Mouse (Mus musculus): ENCODE results near the gene Chst1.

Chst1 gene

DNA sequence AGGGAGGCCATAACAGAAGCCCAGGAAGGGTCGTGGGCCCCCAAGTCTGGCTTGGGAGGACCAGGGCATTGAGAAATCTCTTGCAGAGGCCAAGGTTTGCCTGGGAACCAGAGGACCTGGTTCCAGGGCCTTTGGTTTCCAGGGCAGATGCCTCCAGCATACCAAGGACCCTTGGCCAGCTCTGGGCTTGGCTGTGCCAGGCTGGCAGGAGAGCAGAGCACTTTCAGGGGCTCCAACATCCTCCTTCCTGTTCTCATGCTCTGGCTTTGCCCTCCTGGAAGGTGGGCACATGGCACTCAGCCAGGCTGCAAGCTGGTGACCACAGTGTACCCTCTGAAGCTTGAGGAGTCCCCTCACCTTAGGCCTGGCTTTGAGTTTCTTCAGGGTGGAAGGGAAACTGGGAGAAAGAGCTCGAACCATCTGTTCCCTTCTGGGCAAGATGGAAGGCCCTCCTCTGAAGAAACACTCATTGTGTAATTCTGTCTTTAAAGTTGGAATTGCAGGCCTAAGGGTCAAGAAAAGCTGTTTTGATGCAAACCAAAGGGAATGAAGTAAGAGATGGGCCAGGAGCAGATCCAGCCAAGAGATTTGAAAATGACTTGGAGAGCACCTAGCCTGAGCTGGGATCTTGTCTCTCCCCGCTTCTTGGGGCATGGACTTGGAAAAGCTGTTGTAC is 10.3 kb downstream of the Chst1 start:
- no peak for DNase-seq (ENCODE audit: low read depth, low spot score)

- DNase-seq (ENCODE audit: low read depth, low spot score), result no peak
Measured at GRCm38 (mm10) chr2:92613645-92614044, 14.1 kb downstream of the Chst1 start.

GRCm38 (mm10) chr2:92614106-92614505 is 14.6 kb downstream of the Chst1 start:
- no peak for DNase-seq (ENCODE audit: low read depth, low spot score)

- no peak for DNase-seq (ENCODE audit: low read depth, low spot score)
Measured at GRCm38 (mm10) chr2:92617077-92617756, 17.7 kb downstream of the Chst1 start.

- no peak for DNase-seq (ENCODE audit: low read depth, low spot score)
Measured at GRCm38 (mm10) chr2:92618016-92618415, 18.5 kb downstream of the Chst1 start.

GRCm38 (mm10) chr2:92627633-92628032 is 28.1 kb downstream of the Chst1 start:
- no peak for DNase-seq (ENCODE audit: low read depth, low spot score)

DNA sequence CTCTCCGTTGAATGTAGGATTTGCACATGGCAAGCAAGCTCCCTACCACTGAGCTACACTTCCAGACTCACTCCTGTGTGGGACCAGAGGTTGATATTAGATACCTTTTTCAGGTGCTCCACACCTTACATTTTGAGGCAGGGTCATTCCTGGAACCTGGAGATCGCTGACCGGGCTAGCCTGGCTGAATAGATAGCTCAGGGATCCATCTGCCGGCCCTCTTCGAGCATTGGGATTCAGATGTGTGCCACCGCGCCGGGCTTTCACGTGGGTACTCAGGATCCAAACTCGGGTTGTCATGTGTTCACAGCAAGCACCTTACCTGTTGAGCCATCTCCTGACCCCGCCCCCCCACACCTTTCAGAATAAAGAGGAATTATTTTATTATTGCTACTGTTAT is 31.3 kb downstream of the Chst1 start:
- no peak for DNase-seq (ENCODE audit: low read depth, low spot score)

GRCm38 (mm10) chr2:92632027-92632426 is 32.5 kb downstream of the Chst1 start:
- no peak for DNase-seq (ENCODE audit: low read depth, low spot score)

- no peak for DNase-seq (ENCODE audit: low read depth, low spot score)
Measured at GRCm38 (mm10) chr2:92640555-92640954, 41.0 kb downstream of the Chst1 start.

DNA sequence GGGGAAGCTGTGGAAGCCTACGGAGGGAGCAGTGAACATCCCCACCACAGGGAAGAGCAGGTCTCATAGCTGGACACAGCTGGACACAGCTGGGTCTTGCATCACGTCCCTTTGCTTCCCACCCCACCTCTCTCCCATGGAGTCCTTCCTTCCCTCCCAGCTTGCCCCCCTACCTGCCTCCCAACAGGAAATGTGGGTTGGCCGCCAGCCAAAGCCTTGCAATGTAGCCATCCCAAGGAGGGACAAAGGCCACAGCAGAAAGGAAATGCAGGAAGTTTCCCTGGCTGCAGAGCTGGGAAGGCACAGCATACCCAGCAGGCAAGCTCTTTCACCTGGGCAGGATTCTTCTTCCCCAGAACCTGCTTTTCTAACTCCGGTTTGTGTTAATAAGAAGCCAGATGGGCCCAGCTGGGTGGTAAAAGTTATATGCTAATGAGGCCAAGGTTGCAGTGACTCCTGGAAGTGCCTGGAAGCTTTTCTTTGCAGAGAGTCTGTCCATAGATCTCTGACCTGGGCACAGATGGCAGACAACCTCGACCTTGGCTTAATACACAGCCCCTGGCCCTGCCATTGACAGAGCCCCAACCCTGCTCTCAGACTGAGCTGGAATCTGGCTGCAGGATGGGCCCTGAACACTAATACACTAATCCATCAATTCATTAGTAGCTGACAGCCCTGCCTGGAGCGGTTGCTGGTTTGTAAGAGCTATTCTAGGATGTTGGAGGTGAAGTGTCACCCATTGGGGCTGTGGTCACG is 46.0 kb downstream of the Chst1 start:
- no peak for DNase-seq (ENCODE audit: low read depth, low spot score)

DNA sequence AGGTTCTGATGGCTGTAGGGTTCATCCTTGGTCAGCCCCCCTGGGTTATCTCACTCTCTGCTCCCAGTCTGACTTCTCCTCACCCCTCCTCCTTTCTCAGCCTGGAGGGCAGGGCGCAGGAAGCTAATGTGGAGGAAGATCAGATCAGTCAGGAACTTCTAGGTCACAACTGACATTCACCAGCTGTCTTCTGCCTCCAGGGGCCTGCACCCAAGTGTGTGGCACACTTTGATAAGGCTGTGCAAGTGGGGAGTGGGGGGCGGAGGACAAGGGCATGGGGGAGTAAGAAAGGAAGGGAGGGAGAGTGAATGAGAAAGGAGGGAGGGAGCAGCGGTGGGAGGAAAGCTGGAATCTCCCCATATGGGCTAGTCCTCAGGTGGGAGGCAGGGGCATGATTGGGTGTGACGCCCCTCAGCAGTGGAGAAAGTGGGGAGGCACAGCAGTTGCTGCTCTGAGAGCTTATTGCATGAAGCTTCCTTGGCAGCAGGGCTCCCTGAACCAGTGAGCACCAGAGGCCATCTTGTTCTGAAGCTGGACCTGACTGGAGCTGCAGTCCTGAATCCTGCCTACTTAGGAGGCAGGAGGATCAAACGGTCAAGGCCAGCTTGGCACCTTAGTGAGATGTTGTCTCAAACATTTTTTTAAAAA is 49.8 kb downstream of the Chst1 start:
- DNase-seq (ENCODE audit: low read depth, low spot score), result no peak

GRCm38 (mm10) chr2:92650428-92650827 is 50.9 kb downstream of the Chst1 start:
- DNase-seq (ENCODE audit: low read depth, low spot score), result no peak

- no peak for DNase-seq (ENCODE audit: low read depth, low spot score)
Measured at GRCm38 (mm10) chr2:92651294-92651816, 51.8 kb downstream of the Chst1 start.

DNA sequence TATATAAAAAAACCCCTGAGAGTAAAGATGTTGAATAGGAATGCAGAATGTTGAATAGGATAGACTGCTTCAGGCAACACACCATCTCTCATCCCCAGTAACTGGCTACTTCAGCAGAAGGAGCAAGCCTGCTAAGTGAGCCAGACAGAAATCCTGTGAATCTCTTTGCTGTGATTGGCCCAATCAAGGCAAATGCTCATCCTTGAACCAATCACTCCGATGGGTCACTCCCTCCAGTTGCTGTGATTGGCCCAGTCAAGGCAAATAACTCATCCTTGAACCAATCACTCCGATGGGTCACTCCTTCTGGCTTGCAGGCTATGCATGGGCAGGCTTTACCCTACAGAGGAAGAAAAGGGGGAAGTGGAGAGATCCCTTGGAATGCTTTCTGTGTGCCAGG is 57.7 kb downstream of the Chst1 start:
- DNase-seq (ENCODE audit: low read depth, low spot score), result no peak

GRCm38 (mm10) chr2:92658293-92659150 is 59.0 kb downstream of the Chst1 start:
- no peak for DNase-seq (ENCODE audit: low read depth, low spot score)

- DNase-seq (ENCODE audit: low read depth, low spot score), result no peak
Measured at GRCm38 (mm10) chr2:92659491-92660035, 60.1 kb downstream of the Chst1 start.

- no peak for DNase-seq (ENCODE audit: low read depth, low spot score)
Measured at GRCm38 (mm10) chr2:92662534-92663068, 63.1 kb downstream of the Chst1 start.
